Mouse (Mus musculus) bone marrow macrophage, adult 2 months (primary cell): ENCODE measurements around the gene Ttc7.

Source experiments
- CTCF ChIP-seq: IDR thresholded peaks from 2 replicates; pipeline ENCODE4 v1.5.1; 2012; ENCODE audit warnings: low read depth, mild to moderate bottlenecking, low read length, moderate library complexity
- POLR2A ChIP-seq: IDR thresholded peaks from 2 replicates; pipeline ENCODE4 v1.6.1; 2012; ENCODE audit warnings: mild to moderate bottlenecking, low read depth, low read length, borderline replicate concordance

- TF ChIP-seq CTCF, result no peak
- TF ChIP-seq POLR2A, result no peak
Observed at GRCm38 (mm10) chr17:87356261-87356660, 73.6 kb downstream of the Ttc7 start.
